Mouse (Mus musculus) right cerebral cortex, postnatal 36 days (tissue): ENCODE results near the gene Hcrtr2.
A peak's percentile ranks its signal among the peaks of the same experiment; 100 is the strongest.

Experiments used
- DNase-seq, 2 experiments: peaks; one replicate each; pipeline ENCODE4 v3.0.0; 2022; ENCODE audit warnings: low spot score in 2 of 2, mixed read lengths in 1 of 2

The Hcrtr2 gene

GRCm38 (mm10) chr9:76323756-76324155 lies at the start of gene Hcrtr2:
TSS of gene Hcrtr2 (minus strand) at chr9:76323856.
- DNase-seq: no peak

- DNase-seq: no peak
These were observed 41.2 kb upstream of the Hcrtr2 start for GRCm38 (mm10) chr9:76364874-76365273.

- no peak for DNase-seq
These were observed 36.7 kb upstream of the Hcrtr2 start for GRCm38 (mm10) chr9:76360374-76360773.

- DNase-seq: no peak
These were observed 28.7 kb upstream of the Hcrtr2 start for GRCm38 (mm10) chr9:76352346-76352745.

GRCm38 (mm10) chr9:76347298-76347697 lies 23.6 kb upstream of the Hcrtr2 start:
- DNase-seq: no peak

- peak; percentile 14 to 18 for DNase-seq
These were observed 7.4 kb upstream of the Hcrtr2 start for GRCm38 (mm10) chr9:76331081-76331480.

- DNase-seq: peak; percentile 3
These were observed 412 bp downstream of the Hcrtr2 start for GRCm38 (mm10) chr9:76323186-76323701.

- no peak for DNase-seq
These were observed 1.3 kb downstream of the Hcrtr2 start for GRCm38 (mm10) chr9:76322122-76323052.

- DNase-seq: no peak
These were observed 2.1 kb downstream of the Hcrtr2 start for GRCm38 (mm10) chr9:76321589-76321988.

GRCm38 (mm10) chr9:76320755-76321154 lies 2.9 kb downstream of the Hcrtr2 start:
- DNase-seq: no peak

- DNase-seq: no peak
These were observed 5.4 kb downstream of the Hcrtr2 start for GRCm38 (mm10) chr9:76318302-76318701.

GRCm38 (mm10) chr9:76315096-76315495 lies 8.6 kb downstream of the Hcrtr2 start:
- no peak for DNase-seq

- DNase-seq: no peak
These were observed 9.7 kb downstream of the Hcrtr2 start for GRCm38 (mm10) chr9:76313921-76314320.

- no peak for DNase-seq
These were observed 11.4 kb downstream of the Hcrtr2 start for GRCm38 (mm10) chr9:76312221-76312620.

GRCm38 (mm10) chr9:76291384-76291783 lies 32.3 kb downstream of the Hcrtr2 start:
- no peak for DNase-seq

- no peak for DNase-seq
These were observed 52.8 kb downstream of the Hcrtr2 start for GRCm38 (mm10) chr9:76270886-76271285.

- no peak for DNase-seq
These were observed 65.9 kb downstream of the Hcrtr2 start for GRCm38 (mm10) chr9:76257731-76258130.

- DNase-seq: no peak
These were observed 71.1 kb downstream of the Hcrtr2 start for GRCm38 (mm10) chr9:76252544-76252943.

- no peak for DNase-seq
These were observed 71.5 kb downstream of the Hcrtr2 start for GRCm38 (mm10) chr9:76252109-76252508.

GRCm38 (mm10) chr9:76242322-76242721 lies 81.3 kb downstream of the Hcrtr2 start:
- no peak for DNase-seq

GRCm38 (mm10) chr9:76237946-76238345 lies 85.7 kb downstream of the Hcrtr2 start:
- DNase-seq: no peak

- no peak for DNase-seq
These were observed 86.4 kb downstream of the Hcrtr2 start for GRCm38 (mm10) chr9:76237243-76237642.

GRCm38 (mm10) chr9:76236626-76237025 lies 87.0 kb downstream of the Hcrtr2 start:
- DNase-seq: peak; percentile 13 to 37
